Mouse (Mus musculus): ENCODE measurements around the gene Fermt2. TPM values are rescaled to one million over a fixed set of nuclear protein-coding genes. Genes with fewer than 3 reads are reported as not detected.

Fermt2 gene
- polyA plus RNA-seq (2014; fragmentation: Nextera tagmentation; extraction: Ambion mirVana) = 177 and 202 TPM in 2 replicates

- 0 out of 2 replicates have a peak, but pooled peaks cover 7% of the 10 kb centered on the region for H3K36me3 ChIP-seq (ENCODE audit: control insufficient read depth, insufficient read depth, low read length)
- H3K9me3 ChIP-seq (ENCODE audit: control insufficient read depth, low read length) = no peaks in the 10 kb centered on the region
- H3K4me3 ChIP-seq (ENCODE audit: low read depth, low read length) = peak within 1 kb of the TSS; percentile 80
- H3K27me3 ChIP-seq (replicated peaks; ENCODE audit: control insufficient read depth, insufficient read depth, low read length) = no peaks in the 10 kb centered on the region
- ATAC-seq (replicated peaks; ENCODE audit: low FRiP score, low TSS enrichment, low read depth) (peak; percentile 87), DNase-seq (ENCODE audit: low spot score) (peak; percentile 88)
- 2% methylated on average over 78 of the region's 126 CpGs for WGBS
- peaks cover 16% of the 10 kb centered on the region for H3K4me1 ChIP-seq (replicated peaks; ENCODE audit: control insufficient read depth, insufficient read depth, low read length)
- H3K4me2 ChIP-seq (ENCODE audit: low read length) = peak within 1 kb of the TSS; percentile 81
- peak within 1 kb of the TSS; percentile 85 for H3K9ac ChIP-seq (ENCODE audit: low read length)
- peak within 1 kb of the TSS; percentile 96 for H3K27ac ChIP-seq (ENCODE audit: low read depth)
Observed at GRCm38 (mm10) chr14:45529411-45530363, at the start of gene Fermt2. Fermt2 (minus strand) TSS chr14:45530118.

DNA sequence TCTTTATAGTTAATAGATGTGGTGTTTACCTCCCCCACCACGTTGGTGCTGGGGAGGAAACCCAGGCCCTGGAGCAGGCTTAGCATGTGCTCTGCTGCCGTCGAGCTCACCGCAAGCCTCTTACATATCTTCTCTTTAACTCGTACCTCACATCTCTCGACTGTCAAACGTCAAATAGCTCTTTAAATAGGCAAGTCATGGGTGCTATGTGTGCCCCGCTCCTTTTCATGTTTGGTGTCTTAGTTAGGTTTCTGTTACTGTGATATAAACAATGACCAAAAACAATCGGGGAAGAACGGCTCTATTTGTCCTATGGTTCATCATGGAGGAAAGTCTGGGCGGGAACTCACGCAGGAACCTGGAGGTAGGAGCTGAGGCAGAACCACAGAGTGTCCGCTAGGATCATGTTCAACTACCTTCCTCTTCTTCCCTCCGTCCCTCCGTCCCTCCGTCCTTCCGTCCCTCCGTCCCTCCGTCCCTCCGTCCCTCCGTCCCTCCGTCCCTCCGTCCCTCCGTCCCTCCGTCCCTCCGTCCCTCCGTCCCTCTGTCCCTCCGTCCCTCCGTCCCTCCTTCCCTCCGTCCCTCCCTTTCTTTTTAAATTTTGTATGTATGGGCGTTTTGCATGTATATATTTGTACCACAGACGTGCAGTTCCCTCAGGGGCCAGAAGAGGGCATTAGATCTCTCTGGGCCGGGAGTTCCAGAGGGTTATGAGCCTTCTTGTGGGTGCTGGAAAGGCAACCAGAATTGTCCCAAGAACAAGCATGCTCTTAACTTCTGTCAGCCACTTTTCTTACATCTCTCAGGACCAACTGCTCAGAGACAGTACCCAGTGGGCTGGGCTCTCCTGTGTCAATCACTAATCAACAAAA lies 36.4 kb upstream of the Fermt2 start:
- no peaks in the 10 kb centered on the region for H3K27me3 ChIP-seq (replicated peaks; ENCODE audit: control insufficient read depth, insufficient read depth, low read length)
- ATAC-seq (replicated peaks; ENCODE audit: low FRiP score, low TSS enrichment, low read depth) (no peak), DNase-seq (ENCODE audit: low spot score) (peak; percentile 90)
- H3K9ac ChIP-seq (ENCODE audit: low read length) = 0 out of 2 replicates have a peak overlapping the region, but pooled peaks have one; percentile 23
- peak overlapping the region; percentile 49 for H3K4me2 ChIP-seq (ENCODE audit: low read length)
- peaks cover 8% of the 10 kb centered on the region; the same call in 1 of the 2 replicates for H3K4me1 ChIP-seq (replicated peaks; ENCODE audit: control insufficient read depth, insufficient read depth, low read length)
- 17% methylated on average over 33 of the region's 33 CpGs for WGBS
- no peaks in the 10 kb centered on the region for H3K36me3 ChIP-seq (ENCODE audit: control insufficient read depth, insufficient read depth, low read length)
- H3K4me3 ChIP-seq (ENCODE audit: low read depth, low read length) = peak overlapping the region; percentile 20; the same call in 1 of the 2 replicates
- H3K27ac ChIP-seq (ENCODE audit: low read depth) = peak overlapping the region; percentile 61; the same call in 1 of the 2 replicates
- no peaks in the 10 kb centered on the region for H3K9me3 ChIP-seq (ENCODE audit: control insufficient read depth, low read length)

DNA sequence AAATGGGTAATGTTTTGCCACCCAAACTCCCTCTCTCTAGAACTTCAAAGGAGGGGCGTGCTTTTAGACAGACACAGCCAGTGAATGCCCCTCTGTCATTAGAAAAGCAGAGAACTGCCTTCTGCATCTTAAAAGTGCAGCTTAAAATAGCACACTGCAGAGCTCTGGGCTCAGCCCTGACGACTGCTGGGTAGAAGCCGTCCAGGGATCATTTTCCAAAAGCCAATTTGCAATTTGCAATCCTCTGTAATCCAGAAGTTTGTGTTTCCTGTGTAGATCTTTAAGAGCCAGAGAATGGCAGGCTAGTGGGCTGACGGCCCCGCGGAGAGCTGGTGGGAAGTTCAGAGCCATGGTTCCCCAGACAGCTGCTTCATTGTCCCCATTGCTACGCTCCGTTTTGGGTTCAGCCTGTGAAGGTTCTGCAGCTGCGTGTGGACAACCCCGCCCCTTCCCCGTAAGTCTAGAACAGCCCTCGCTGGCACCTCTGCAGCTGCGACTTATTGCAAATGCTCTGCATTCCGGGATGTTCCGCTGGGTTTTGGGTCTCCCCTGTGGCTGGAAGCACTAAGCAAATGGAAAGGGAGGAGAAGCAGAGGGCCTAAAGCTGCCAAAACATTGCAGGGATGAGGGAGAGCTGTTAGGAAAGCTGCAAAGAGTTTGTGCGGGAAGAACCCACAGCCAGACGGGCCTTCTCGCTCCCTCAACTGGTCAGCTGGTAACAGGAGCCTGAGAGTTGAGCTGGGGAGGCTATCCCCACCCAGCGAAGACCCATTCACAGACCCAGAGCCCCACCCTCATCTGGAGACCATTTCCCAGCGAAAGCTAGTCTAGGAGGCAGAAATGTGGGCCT lies 35.5 kb upstream of the Fermt2 start:
- peak; percentile 78 for DNase-seq (ENCODE audit: low spot score)
- Histone ChIP-seq H3K9me3 (ENCODE audit: control insufficient read depth, low read length) (no peaks in the 10 kb centered on the region), H3K4me1 (replicated peaks; ENCODE audit: control insufficient read depth, insufficient read depth, low read length) (peaks cover 8% of the 10 kb centered on the region; the same call in 1 of the 2 replicates), H3K27ac (ENCODE audit: low read depth) (peak overlapping the region; percentile 61), H3K36me3 (ENCODE audit: control insufficient read depth, insufficient read depth, low read length) (no peaks in the 10 kb centered on the region), H3K4me2 (ENCODE audit: low read length) (peak overlapping the region; percentile 49), H3K4me3 (ENCODE audit: low read depth, low read length) (peak overlapping the region; percentile 15; the same call in 1 of the 2 replicates), H3K27me3 (replicated peaks; ENCODE audit: control insufficient read depth, insufficient read depth, low read length) (no peaks in the 10 kb centered on the region), H3K9ac (ENCODE audit: low read length) (peak overlapping the region; percentile 23; the same call in 1 of the 2 replicates)
- WGBS = 9% methylated on average over 20 of the region's 20 CpGs
- ATAC-seq (replicated peaks; ENCODE audit: low FRiP score, low TSS enrichment, low read depth) = no peak

GRCm38 (mm10) chr14:45563577-45563976 lies 33.7 kb upstream of the Fermt2 start:
- no peak overlapping the region for H3K4me3 ChIP-seq (ENCODE audit: low read depth, low read length)
- H3K4me2 ChIP-seq (ENCODE audit: low read length) = no peak overlapping the region
- no peaks in the 10 kb centered on the region for H3K36me3 ChIP-seq (ENCODE audit: control insufficient read depth, insufficient read depth, low read length)
- no peaks in the 10 kb centered on the region for H3K27me3 ChIP-seq (replicated peaks; ENCODE audit: control insufficient read depth, insufficient read depth, low read length)
- DNase-seq (ENCODE audit: low spot score) (no peak), ATAC-seq (replicated peaks; ENCODE audit: low FRiP score, low TSS enrichment, low read depth) (peak; percentile 47; the same call in 1 of the 2 replicates)
- no peaks in the 10 kb centered on the region for H3K9me3 ChIP-seq (ENCODE audit: control insufficient read depth, low read length)
- WGBS = 92% methylated on average over 1 of the region's 1 CpGs
- H3K27ac ChIP-seq (ENCODE audit: low read depth) = no peak overlapping the region
- H3K4me1 ChIP-seq (replicated peaks; ENCODE audit: control insufficient read depth, insufficient read depth, low read length) = peaks cover 8% of the 10 kb centered on the region; the same call in 1 of the 2 replicates
- H3K9ac ChIP-seq (ENCODE audit: low read length) = no peak overlapping the region

GRCm38 (mm10) chr14:45561681-45562080 lies 31.8 kb upstream of the Fermt2 start:
- H3K4me1 ChIP-seq (replicated peaks; ENCODE audit: control insufficient read depth, insufficient read depth, low read length) = peaks cover 8% of the 10 kb centered on the region; the same call in 1 of the 2 replicates
- no peaks in the 10 kb centered on the region for H3K27me3 ChIP-seq (replicated peaks; ENCODE audit: control insufficient read depth, insufficient read depth, low read length)
- DNase-seq (ENCODE audit: low spot score) (no peak), ATAC-seq (replicated peaks; ENCODE audit: low FRiP score, low TSS enrichment, low read depth) (no peak)
- H3K4me3 ChIP-seq (ENCODE audit: low read depth, low read length) = no peak overlapping the region
- no peaks in the 10 kb centered on the region for H3K36me3 ChIP-seq (ENCODE audit: control insufficient read depth, insufficient read depth, low read length)
- WGBS = 77% methylated on average over 6 of the region's 6 CpGs
- no peak overlapping the region for H3K27ac ChIP-seq (ENCODE audit: low read depth)
- H3K9ac ChIP-seq (ENCODE audit: low read length) = no peak overlapping the region
- no peaks in the 10 kb centered on the region for H3K9me3 ChIP-seq (ENCODE audit: control insufficient read depth, low read length)
- H3K4me2 ChIP-seq (ENCODE audit: low read length) = no peak overlapping the region

- Histone ChIP-seq H3K9ac (ENCODE audit: low read length) (no peak overlapping the region), H3K4me1 (replicated peaks; ENCODE audit: control insufficient read depth, insufficient read depth, low read length) (no peaks in the 10 kb centered on the region), H3K9me3 (ENCODE audit: control insufficient read depth, low read length) (no peaks in the 10 kb centered on the region), H3K36me3 (ENCODE audit: control insufficient read depth, insufficient read depth, low read length) (no peaks in the 10 kb centered on the region), H3K27me3 (replicated peaks; ENCODE audit: control insufficient read depth, insufficient read depth, low read length) (no peaks in the 10 kb centered on the region), H3K27ac (ENCODE audit: low read depth) (no peak overlapping the region), H3K4me2 (ENCODE audit: low read length) (no peak overlapping the region), H3K4me3 (ENCODE audit: low read depth, low read length) (no peak overlapping the region)
- DNase-seq (ENCODE audit: low spot score) (no peak), ATAC-seq (replicated peaks; ENCODE audit: low FRiP score, low TSS enrichment, low read depth) (no peak)
- whole genome bisulfite sequencing = 94% methylated on average over 1 of the region's 1 CpGs
Observed at GRCm38 (mm10) chr14:45559018-45559417, 29.1 kb upstream of the Fermt2 start.

GRCm38 (mm10) chr14:45554336-45554735 lies 24.4 kb upstream of the Fermt2 start:
- Histone ChIP-seq H3K4me3 (ENCODE audit: low read depth, low read length) (no peak overlapping the region), H3K9me3 (ENCODE audit: control insufficient read depth, low read length) (no peaks in the 10 kb centered on the region), H3K27ac (ENCODE audit: low read depth) (no peak overlapping the region), H3K9ac (ENCODE audit: low read length) (no peak overlapping the region), H3K27me3 (replicated peaks; ENCODE audit: control insufficient read depth, insufficient read depth, low read length) (no peaks in the 10 kb centered on the region), H3K36me3 (ENCODE audit: control insufficient read depth, insufficient read depth, low read length) (no peaks in the 10 kb centered on the region), H3K4me2 (ENCODE audit: low read length) (no peak overlapping the region), H3K4me1 (replicated peaks; ENCODE audit: control insufficient read depth, insufficient read depth, low read length) (no peaks in the 10 kb centered on the region)
- ATAC-seq (replicated peaks; ENCODE audit: low FRiP score, low TSS enrichment, low read depth) = no peak
- DNase-seq (ENCODE audit: low spot score) = no peak
- WGBS = 82% methylated on average over 6 of the region's 6 CpGs
